In genomic region chr17:74808901-74809300, GRCm38 (mm10) we compare ENCODE assay signal across 21 mouse cellular contexts.
DNase-seq lines count a peak whose midpoint lies in the region; ATAC-seq and TF ChIP-seq lines count a peak whose summit lies in the region.
"Had no signal": no experiment of that assay in that cellular context is flagged by ENCODE, and none has a peak within 500 bp of the region (broad histone marks: within the 10 kb centered on the region; RNA-seq: fewer than 3 reads in every experiment).

No protein-coding gene starts in this region.

- intact Hi-C loops in heart, postnatal 25 days (cut with DNase I) = loop anchor here (5.0 kb wide), 1 partner anchor 728 kb away; no protein-coding TSS in a partner anchor

- H3K27me3 ChIP-seq in heart, embryonic 10.5 days (ENCODE audit: insufficient read depth, poor library complexity, severe bottlenecking) = no peaks in the 10 kb centered on the region
- H3K27me3 ChIP-seq: embryonic facial prominence, embryonic 12.5 days; forebrain, embryonic 12.5 days; heart, embryonic 13.5 days; hindbrain, embryonic 12.5 days had no signal

- DNase-seq in adrenal gland, adult (ENCODE audit: inconsistent age in 2 of 2, low spot score in 1 of 2) = peak; percentile 56 to 77
- DNase-seq in adrenal gland, postnatal 4 days (ENCODE audit: low spot score in 2 of 2) = no peak
- no peak for DNase-seq in heart, embryonic 10.5 days (ENCODE audit: low spot score)
- DNase-seq in heart, postnatal 25 days (ENCODE audit: low spot score) = no peak
- DNase-seq in kidney, adult 9 months = no peak
- DNase-seq: cerebellum, adult 11 months; cerebellum, adult 8-10 months; cerebellum, postnatal 25 days; gastrocnemius, postnatal 10 days; heart, adult 2 months; heart, postnatal 4 days; kidney, adult 11 months had no signal

- no peaks in the 10 kb centered on the region for H3K9me3 ChIP-seq in heart, embryonic 10.5 days
- H3K9me3 ChIP-seq: embryonic facial prominence, embryonic 12.5 days; forebrain, embryonic 12.5 days; heart, embryonic 13.5 days; hindbrain, embryonic 12.5 days had no signal

- H3K4me1 ChIP-seq in heart, embryonic 10.5 days = peaks cover 17% of the 10 kb centered on the region
- peaks cover 44% of the 10 kb centered on the region for H3K4me1 ChIP-seq in bone marrow macrophage, adult 2 months (ENCODE audit: control insufficient read depth, insufficient read depth, low read length)
- H3K4me1 ChIP-seq: embryonic facial prominence, embryonic 12.5 days; forebrain, embryonic 12.5 days; hindbrain, embryonic 12.5 days had no signal

- TF ChIP-seq POLR2A in bone marrow macrophage, adult 2 months (IDR thresholded peaks at IDR 0.05; ENCODE audit: borderline replicate concordance, low read depth, low read length) = no peak

- H3K27ac ChIP-seq in heart, embryonic 10.5 days = peak overlapping the region; percentile 42; the same call in 1 of the 2 replicates
- H3K27ac ChIP-seq in bone marrow macrophage, adult 2 months (ENCODE audit: insufficient read depth, low read depth, low read length) = peak overlapping the region; percentile 7; the same call in 1 of the 2 replicates
- H3K27ac ChIP-seq: embryonic facial prominence, embryonic 12.5 days; forebrain, embryonic 12.5 days; heart, adult 2 months; heart, embryonic 13.5 days; hindbrain, embryonic 12.5 days had no signal

- H3K4me3 ChIP-seq in heart, embryonic 10.5 days = no peak overlapping the region
- H3K4me3 ChIP-seq in bone marrow macrophage, adult 2 months (ENCODE audit: insufficient read depth, low read length) = no peak overlapping the region
- H3K4me3 ChIP-seq: embryonic facial prominence, embryonic 12.5 days; forebrain, embryonic 12.5 days; heart, adult 2 months; heart, embryonic 13.5 days; hindbrain, embryonic 12.5 days had no signal

- 89% methylated on average over 4 of the region's 4 CpGs for WGBS in heart, embryonic 10.5 days

- 0 out of 2 replicates have a peak, but pooled peaks cover 2% of the 10 kb centered on the region for H3K36me3 ChIP-seq in heart, embryonic 10.5 days
- H3K36me3 ChIP-seq: embryonic facial prominence, embryonic 12.5 days; forebrain, embryonic 12.5 days; hindbrain, embryonic 12.5 days had no signal

- ATAC-seq in monocyte, adult 5-6 weeks (replicated peaks; ENCODE audit: insufficient number of reproducible peaks, low FRiP score, low TSS enrichment, poor library complexity, severe bottlenecking) = no peak
- ATAC-seq: forebrain, embryonic 16.5 days; hindbrain, embryonic 16.5 days; inflammation-experienced regulatory T-cells, adult 6 months had no signal

- no peak for TF ChIP-seq CTCF in bone marrow macrophage, adult 2 months (IDR thresholded peaks at IDR 0.05; ENCODE audit: low read depth, low read length)

Comparison
In these comparisons a context has a peak if more than half of its experiments do, and no peak if none do; other contexts are left out.
1. DNase-seq: peak in adrenal gland, adult (2 of 2); none in adrenal gland, postnatal 4 days (0 of 2), heart, embryonic 10.5 days (single experiment), heart, postnatal 25 days (single experiment) and kidney, adult 9 months (single experiment).